Mouse (Mus musculus) yolk sac, embryonic 10.5 days (tissue): ENCODE results near the gene Ffar2.

ENCODE experiments used
- DNase-seq: peaks from one replicate; pipeline ENCODE4 v3.0.0-alpha.2; 2017; ENCODE audit warnings: low spot score

The Ffar2 gene

DNA sequence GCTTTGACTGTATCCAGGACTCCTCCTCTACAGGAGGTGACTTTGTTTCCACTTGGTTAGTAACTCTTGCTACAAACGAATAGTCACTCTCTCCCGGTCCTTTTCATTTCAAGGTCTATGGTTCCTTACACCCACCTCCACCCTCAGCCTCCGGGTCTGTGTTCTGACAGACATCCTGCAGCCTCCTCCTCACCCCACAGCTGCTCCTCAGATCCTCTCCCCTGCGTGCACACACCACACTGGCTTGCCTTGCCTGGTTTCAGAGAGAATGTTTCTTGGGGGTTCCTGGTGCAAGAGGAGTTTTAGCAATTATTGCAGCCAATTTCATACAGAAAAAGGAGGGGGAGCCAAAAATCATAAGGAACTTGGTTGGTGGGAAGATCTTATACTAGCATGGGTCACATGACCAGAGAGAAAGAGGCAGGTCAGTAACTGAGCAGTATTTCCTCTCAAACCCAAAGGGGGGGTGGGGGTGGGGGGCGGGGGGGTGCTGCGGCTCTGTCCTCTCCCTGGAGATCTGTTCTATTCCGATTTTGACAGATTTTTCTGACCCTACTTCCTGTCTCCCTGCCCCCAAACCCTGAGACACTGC lies 2.6 kb downstream of the Ffar2 start:
- no peak for DNase-seq

DNA sequence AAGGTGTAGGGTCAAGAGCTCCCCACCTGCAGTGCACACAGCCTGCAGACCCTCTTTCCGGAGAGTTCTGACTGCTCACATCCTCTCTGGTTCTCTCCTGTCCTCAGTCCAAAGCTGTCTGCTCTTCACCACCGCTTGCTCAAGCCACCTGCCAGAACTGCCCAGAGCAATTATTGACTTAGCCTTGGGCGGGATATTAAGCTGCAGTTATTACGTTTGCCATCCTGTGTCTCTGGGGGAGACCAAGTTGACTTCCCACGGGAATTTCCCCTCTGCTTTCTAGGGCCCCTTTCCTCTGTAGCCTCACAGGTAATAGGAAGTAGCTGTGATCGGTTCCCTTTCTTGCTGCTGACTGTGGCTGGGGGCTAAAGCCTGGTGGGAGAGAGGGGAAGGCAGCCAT lies 3.4 kb downstream of the Ffar2 start:
- no peak for DNase-seq

GRCm38 (mm10) chr7:30812291-30812807 lies 11.2 kb downstream of the Ffar2 start:
- DNase-seq = peak; percentile 64

GRCm38 (mm10) chr7:30811757-30812290 lies 11.8 kb downstream of the Ffar2 start:
- DNase-seq = no peak

DNA sequence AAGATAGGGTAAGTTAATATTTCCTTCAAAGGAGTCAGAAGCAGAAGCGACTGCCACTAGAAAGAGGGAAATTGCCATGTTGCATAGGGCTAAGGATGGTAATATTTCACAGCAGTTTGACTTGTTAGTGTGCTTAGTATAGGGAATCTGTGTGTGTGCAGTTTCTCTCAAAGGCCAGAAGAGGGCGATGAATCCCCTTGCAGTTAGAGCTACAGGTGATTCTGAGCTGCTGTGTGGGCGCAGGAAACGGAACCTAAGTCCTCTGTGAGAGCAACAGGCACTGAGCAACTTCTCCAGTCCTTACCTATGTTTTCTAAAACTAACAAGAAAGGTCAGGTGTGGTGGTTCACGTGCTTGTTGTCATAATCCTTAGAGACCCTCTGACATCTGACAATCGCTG lies 13.3 kb downstream of the Ffar2 start:
- DNase-seq = no peak

- DNase-seq = no peak
Observed at GRCm38 (mm10) chr7:30805924-30806323, 17.7 kb downstream of the Ffar2 start.

DNA sequence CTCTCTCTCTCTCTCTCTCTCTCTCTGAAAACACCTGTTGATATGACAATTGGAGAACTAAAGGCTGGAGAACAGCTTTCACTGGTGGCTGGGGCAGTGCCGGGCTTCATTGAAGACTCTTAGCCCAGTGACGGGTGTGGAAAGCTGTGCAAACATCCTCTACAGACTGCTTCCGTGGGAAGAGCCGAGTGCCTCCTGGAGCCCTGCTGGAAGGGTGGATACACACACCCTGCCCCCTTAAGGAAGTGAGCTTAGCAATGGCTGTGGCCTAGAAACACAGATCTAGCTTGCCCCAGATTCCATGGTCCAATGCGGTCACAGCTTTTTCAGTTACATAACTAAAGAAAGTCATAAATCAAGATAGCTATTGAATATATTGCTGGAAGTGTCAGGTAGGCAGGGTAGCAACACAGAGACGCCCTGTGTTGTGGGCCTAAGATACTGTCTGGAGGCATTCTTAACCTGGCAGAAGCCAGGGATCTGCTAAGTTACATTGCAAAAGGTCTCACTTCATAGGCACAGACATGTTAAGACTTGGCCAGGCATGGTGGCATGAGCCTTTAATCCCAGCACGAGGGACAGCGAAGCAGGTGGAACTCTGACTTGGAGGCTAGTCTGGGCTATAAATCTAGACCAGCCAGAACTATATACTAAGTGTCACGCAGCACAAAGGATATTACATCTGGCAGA lies 19.4 kb downstream of the Ffar2 start:
- DNase-seq = no peak

DNA sequence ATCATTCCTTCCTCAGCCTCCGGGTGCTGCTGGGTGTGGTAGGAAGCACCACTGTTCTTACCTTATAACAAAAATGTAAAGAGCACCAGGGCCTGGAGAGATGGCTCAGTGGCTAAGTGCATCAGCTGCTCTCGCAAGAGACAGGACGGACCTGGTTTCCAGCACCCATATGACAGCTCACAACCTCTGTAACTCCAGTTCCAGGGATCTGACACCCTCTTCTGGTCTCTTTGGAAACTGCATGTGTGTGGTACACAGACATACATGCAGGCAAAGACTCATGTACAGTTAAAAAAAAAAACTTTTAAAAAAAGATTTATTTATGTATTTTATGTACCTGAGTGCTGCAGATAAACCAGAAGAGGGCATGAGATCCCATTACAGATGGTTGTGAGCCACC lies 20.3 kb downstream of the Ffar2 start:
- no peak for DNase-seq

DNA sequence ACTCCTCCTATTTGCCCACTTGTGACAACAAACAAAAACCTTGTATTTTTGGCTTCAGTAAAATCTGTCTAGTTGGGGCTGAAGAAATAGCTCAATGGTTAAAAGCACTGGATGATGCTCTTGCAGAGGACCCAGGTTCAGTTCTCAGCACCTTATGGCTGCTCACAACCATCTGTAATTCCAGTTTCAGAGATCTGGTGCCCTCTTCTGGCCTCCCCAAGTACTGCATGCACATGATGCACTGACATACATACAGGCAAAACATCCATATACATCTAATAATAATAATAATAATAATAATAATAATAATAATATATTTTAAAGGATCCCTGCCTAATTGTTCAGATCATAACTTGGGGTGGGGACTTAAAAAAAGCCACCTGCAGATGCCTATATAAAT lies 22.9 kb downstream of the Ffar2 start:
- no peak for DNase-seq

DNA sequence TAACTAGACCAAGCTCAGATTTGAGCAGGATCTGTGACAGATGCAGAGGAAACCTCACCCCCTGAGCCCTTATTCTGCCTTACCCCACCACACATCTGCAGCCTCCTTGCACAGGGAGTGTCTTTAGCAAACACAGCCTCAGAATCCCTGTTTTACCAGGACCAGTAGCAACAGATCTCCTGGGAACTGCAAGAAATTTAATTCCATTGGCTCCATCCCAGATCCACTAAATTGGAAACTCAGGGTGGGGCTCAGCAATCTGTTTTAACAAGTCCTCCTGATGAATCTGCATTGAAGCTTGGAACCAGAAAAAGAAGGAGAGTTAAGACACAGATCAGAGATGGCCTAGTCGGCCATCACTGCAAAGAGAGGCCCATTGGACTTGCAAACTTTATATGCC lies 26.8 kb downstream of the Ffar2 start:
- DNase-seq = no peak

DNA sequence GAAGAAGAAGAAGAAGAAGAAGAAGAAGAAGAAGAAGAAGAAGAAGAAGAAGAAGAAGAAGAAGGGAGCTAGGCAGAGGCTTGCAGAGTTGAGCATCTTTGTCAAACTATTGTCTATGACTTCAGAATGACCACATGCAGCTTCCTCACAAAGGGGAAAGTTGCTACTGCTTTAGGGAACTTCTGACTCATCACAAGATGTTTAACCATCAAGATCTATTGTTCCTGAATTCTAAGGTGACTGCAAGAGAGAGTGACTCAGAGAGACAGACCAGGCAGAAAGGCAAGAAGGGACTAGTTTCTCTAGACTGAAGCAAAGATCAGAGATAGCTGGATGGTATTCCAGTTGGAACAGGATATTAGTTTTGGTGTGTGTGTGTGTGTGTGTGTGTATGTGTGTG lies 28.7 kb downstream of the Ffar2 start:
- DNase-seq = no peak

DNA sequence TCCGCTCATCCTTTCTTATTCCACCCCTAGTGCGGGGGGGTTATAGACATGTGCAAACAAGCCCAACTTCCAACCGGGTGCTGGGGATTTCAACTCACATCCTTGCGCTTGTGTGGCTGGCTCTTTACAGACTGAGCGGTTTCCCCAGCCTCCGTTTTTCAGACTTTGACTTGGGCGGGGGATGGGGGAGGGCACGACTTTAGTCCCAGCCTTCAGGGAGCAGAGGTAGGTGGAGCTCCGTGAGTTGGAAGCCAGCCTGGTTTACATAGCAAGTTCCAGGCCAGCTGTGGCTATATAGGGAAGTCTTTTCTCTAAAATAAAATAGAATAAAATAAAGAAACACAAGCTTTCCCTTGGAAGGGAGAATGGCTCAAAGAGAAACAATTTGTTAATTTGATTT lies 31.7 kb downstream of the Ffar2 start:
- peak; percentile 49 for DNase-seq

DNA sequence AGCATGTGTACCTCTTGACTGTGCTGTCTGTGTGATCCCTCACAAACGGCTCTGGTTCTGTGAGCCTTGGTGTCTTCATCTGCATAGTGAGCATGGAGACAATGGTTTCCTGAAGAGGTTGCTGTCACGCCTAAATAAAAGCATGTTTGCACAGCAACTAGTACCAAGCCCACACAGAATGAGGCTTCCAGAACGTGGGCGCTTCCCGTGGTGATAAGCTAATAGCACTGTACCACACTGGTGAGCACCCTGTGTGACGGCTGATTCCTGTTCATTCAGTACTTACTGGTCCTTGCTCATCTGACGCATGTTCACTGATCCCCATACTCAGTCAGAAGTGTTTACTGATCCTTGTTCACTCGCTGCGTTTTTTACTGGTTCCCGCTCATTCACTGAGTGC lies 33.4 kb downstream of the Ffar2 start:
- DNase-seq = no peak

DNA sequence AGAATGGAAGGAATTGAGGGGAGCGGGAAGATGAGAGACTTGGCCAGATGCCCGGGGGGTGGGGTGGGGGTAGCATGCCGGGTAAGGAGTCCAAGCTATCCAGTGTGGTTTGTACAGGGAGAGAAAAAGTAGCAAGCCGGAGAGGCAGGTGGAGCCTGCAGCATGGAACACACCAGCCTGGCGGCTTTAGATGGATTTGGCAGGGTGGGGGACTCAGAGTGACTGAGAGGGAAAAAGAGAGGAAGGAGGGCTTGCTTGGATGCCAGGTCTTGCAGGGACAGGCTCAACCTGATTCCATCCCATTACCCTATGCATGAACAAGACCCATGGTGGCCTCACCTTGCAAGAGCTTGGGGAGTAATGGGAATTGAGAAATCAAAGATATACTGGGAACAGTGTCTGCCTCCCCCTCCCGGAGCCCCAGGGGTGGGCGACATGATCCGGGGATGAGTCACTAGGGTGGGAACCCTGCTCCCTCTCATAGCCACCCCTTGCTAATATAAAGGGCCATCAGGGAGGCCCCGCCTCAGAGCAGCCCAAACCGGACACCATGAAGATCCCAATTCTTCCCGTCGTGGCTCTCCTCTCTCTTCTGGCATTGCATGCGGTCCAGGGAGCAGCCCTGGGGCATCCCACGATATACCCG lies 36.1 kb downstream of the Ffar2 start, which contains the start of gene Krtdap:
Gene Krtdap (plus strand): TSS at position 520 of the 646 bp plus-strand sequence.
- no peak for DNase-seq

DNA sequence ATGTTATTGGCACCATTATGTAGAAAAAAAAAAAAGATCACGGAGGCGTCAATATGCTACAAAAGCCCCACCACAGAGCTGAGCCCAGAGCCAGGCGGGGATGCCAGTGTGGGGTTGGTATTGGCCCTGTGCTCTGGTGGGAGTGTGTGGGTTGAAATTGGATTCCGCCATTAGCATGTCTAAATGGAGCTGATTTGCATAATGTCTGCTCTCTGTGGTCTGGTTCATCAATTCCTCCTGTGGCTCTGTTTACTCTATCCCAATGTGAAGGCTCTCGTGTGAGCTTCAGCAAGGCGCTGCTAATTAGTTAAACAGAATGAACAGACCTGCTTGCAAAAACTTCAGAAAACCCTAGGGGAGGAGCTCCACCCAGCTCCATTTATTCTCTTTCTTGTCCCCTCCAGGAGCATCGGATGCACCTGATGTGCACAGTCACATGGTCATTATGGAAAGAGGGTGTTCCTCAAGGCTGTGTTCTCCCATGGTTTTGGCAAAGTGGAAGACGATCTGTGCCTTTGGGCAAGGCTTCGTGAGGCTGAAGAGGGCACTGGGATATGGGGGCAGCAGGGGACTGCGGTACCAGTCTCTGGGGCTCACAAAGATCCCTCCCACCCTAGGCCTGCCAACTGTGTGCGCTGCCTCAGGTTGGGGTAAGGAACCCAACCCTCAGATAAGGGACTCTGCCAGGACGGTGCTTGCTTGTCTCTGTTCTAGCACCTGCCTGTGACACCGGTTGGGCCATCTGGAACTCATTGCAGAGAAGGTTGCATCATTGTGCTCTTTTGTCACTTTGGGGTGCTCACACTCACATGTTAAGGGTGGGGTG lies 37.6 kb downstream of the Ffar2 start:
- DNase-seq = no peak

DNA sequence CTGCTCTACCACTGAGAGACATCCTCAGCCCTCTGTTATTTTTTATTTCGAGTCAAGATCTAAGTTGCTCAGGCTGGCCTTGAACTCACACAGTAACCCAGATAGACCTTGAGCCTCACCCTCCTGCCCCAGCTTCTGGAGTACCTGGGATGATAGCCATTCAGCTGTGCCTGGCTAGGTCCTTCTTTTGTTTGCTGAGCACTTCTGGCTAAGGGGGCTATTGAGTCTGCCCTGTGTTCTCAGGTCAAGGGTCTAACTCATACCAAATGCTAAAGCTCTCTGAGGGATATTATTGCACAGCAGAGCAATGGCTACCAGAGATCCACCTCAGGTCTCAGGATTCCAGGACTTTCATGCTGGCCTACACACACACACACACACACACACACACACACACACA lies 38.4 kb downstream of the Ffar2 start:
- no peak for DNase-seq

DNA sequence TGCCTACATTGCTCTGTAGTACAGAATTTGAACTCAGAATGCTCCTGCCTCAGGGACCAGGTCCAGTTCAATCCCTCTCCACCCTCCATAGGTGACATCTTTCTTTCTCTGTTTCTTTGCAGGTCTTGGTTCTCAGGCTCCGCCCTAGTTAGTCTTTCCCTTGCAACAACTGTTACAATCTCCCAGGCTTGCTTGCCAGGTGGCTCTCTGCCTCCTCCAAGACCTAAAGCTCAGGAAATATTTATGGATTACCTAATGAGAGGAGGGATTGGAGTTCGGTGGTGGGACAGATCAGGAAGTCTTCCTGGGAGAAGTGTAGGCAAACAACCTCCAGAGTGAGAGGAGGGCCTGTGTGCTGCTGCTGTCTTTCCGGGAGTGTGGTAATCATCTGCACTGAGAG lies 40.9 kb downstream of the Ffar2 start:
- DNase-seq = no peak

DNA sequence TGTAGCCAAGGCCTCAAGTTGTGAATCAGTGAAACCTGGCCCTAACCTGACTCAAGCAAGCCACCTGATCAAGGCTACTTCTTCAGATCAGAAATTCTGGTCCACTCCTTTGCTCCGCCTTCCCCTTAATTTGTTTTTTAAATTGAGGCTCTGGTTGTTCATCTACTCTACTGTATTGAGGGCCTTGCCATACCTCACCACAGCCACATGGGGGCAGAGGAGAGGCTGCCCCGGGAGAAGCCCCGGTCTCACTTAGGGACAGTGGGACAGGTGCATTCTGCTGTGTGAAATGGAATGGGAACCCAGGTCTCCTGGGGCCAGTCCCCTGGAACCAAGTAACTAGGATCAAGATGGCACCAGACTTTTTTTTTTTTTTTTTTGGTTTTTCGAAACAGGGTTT lies 41.8 kb downstream of the Ffar2 start:
- DNase-seq = no peak

GRCm38 (mm10) chr7:30777911-30778310 lies 45.7 kb downstream of the Ffar2 start:
- no peak for DNase-seq

DNA sequence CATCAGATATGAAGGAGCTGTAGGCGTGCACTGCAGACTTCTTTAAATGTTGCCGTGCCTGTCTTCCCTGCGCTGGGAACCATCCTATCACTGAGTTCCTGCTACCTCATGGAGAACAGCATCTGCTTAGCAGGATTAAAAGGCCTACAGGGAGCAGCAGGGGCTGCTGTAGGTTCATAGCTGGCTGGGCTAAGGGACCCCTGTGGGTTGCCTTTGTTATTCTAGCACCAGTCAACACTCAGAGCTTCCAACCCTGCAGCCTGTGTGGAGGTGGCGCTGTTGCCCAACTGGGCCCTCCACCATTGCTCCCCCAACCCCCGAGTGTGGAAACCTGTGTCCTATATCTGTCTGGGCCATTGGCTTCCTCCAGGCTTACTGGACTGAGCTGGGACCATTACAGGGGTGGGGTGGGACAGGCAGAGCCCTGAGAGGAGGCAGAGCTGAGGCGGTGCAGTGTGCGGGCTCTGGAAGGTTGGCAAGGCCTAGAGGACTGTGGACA lies 46.4 kb downstream of the Ffar2 start:
- DNase-seq = no peak

DNA sequence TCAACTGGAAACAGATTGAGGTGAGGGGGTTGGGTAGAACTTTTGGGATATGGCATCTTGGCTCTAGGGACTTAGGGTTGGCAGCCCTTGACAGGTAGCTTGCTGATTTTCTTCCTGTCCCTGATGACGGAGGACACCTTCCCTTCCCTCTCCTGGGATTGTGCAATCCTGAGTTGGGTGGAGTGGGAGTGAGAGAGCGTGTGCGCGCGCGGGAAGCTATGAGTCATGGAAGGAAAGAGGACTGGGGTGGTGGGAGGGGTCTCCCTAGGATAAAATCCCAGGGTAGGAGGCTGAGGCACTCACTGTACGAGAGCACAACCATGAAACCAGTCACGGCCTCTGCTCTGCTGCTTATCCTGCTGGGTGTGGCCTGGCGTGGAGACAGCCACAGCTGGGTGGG lies 47.5 kb downstream of the Ffar2 start:
- DNase-seq = no peak

DNA sequence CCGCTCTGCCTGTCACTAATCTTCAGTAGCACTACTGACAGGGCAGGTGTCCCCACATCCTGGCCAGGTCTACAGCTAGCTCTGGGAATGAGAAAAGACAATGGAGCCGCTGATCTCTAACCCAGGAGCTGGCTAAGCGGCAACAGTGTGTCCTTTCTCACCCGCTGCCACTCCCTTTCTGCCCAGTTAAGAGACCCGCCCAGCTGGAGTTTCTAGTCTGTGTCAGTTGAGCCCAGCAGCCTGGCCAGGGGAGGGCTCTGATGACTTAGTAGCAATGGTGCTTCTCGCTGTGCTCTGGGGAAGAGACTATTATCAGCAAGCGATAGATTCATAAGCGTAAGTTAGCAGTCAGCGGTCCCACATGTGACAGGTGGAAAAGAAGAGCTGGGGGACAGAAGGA lies 54.3 kb downstream of the Ffar2 start:
- no peak for DNase-seq
